Mouse (Mus musculus) heart, postnatal 0 days (tissue): ENCODE results near the gene Abi2.

Source experiments
- CTCF ChIP-seq: IDR thresholded peaks from 2 replicates; pipeline ENCODE4 v1.5.1; 2016; ENCODE audit warnings: antibody characterized with exemption, control low read depth, low read depth
- EP300 ChIP-seq: IDR thresholded peaks from 2 replicates; pipeline ENCODE4 v1.6.1; 2016; ENCODE audit warnings: antibody characterized with exemption, low read depth

GRCm38 (mm10) chr1:60431531-60431930 lies 22.1 kb downstream of the Abi2 start:
- no peak for TF ChIP-seq CTCF
- TF ChIP-seq EP300, result no peak
